Mouse (Mus musculus) midbrain, embryonic 15.5 days (tissue): ENCODE results near the gene Mmp1b. TPM values are rescaled to one million over a fixed set of nuclear protein-coding genes. Genes with fewer than 3 reads are reported as not detected.
"Not testable (repeated sequence)": the region's sequence is repeated elsewhere in the genome, so short reads cannot be mapped to it uniquely, and the experiment has no call there.

Experiments used
- ATAC-seq: fragments of 200-750 bp; cut with Nextera tagmentation; replicated peaks from 2 replicates; pipeline ENCODE4 v1.8.0; 2017; ENCODE audit warnings: moderate TSS enrichment
- H3K27ac ChIP-seq: fragments of 300-500 bp; sonication (generic); 2 replicates; pipeline ENCODE4 v1.5.1; 2015; ENCODE audit warnings: mild to moderate bottlenecking, inconsistent platforms
- H3K27me3 ChIP-seq: fragments of 300-500 bp; sonication (generic); replicated peaks from 2 replicates; pipeline ENCODE4 v1.6.1; 2015; ENCODE audit warnings: inconsistent platforms
- H3K36me3 ChIP-seq: fragments of 300-500 bp; sonication (generic); replicated peaks from 2 replicates; pipeline ENCODE4 v1.6.1; 2015; ENCODE audit warnings: inconsistent platforms
- H3K4me1 ChIP-seq: fragments of 300-500 bp; sonication (generic); 2 replicates; pipeline ENCODE4 v1.6.1; 2015; ENCODE audit warnings: inconsistent platforms
- H3K4me2 ChIP-seq: fragments of 300-500 bp; sonication (generic); 2 replicates; pipeline ENCODE4 v1.6.1; 2015; ENCODE audit warnings: inconsistent platforms, mild to moderate bottlenecking, moderate library complexity
- H3K4me3 ChIP-seq: fragments of 300-500 bp; sonication (generic); 2 replicates; pipeline ENCODE4 v1.5.1; 2015; ENCODE audit warnings: mild to moderate bottlenecking, inconsistent platforms
- H3K9ac ChIP-seq: fragments of 300-500 bp; sonication (generic); 2 replicates; pipeline ENCODE4 v1.6.1; 2015; ENCODE audit warnings: mild to moderate bottlenecking, inconsistent platforms
- H3K9me3 ChIP-seq: fragments of 300-500 bp; sonication (generic); 2 replicates; pipeline ENCODE4 v1.6.1; 2016; ENCODE audit warnings: inconsistent platforms
- WGBS: fragments of 180-500 bp; shearing (Covaris S2); methylation state at CpG from one replicate; pipeline ENCODE4 v1.1.7; 2015; ENCODE audit warnings: mixed read lengths; 5-methylcytosine and 5-hydroxymethylcytosine counted together
- polyA plus RNA-seq: library from polyadenylated mRNA; unstranded; fragments of >200 nt; fragmentation: Nextera tagmentation; extraction: Ambion mirVana; gene quantifications from 2 replicates; pipeline ENCODE4 v1.2.1, GENCODE M21; 2015

The Mmp1b gene
- polyA plus RNA-seq: not detected in 2 replicates

- no peaks in the 10 kb centered on the region for H3K4me1 ChIP-seq
Measured at GRCm38 (mm10) chr9:7387947-7388346, at the start of gene Mmp1b. Gene Mmp1b, minus strand, starts transcription at chr9:7388047.

GRCm38 (mm10) chr9:7396556-7396955, 8.7 kb upstream of the Mmp1b start:
- H3K27me3 ChIP-seq, H3K9me3 ChIP-seq, ATAC-seq, H3K4me1 ChIP-seq, H3K4me2 ChIP-seq, H3K27ac ChIP-seq, H3K4me3 ChIP-seq, H3K36me3 ChIP-seq, H3K9ac ChIP-seq: not testable (repeated sequence)
- WGBS: 82% methylated on average over 8 of the region's 8 CpGs

More at GRCm38 (mm10) chr9:7387947-7388346, at the start of gene Mmp1b:
- Histone ChIP-seq H3K36me3 (no peaks in the 10 kb centered on the region), H3K4me3 (no peak within 1 kb of the TSS), H3K27ac (no peak within 1 kb of the TSS), H3K27me3 (no peaks in the 10 kb centered on the region), H3K4me2 (no peak within 1 kb of the TSS), H3K9ac (no peak within 1 kb of the TSS), H3K9me3 (no peaks in the 10 kb centered on the region)
- no peak for ATAC-seq

DNA sequence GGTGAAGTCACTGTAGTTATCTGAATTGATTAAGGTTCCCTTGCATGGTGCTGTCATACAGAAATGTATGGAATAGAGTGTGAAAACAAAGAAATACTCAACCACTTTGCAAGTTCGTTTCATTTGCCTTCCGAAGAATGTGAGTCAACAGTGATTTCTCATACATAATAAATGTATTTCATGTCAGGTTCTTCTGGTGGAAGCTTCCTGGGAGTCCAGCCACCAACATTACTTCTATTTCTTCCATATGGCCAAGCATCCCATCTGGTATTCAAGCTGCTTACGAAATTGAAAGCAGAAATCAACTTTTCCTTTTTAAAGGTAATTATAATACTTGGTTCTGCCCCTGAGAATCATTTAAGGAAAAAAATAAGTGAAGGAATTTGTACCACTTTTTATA, 33.3 kb downstream of the Mmp1b start:
- Histone ChIP-seq H3K27me3 (no peaks in the 10 kb centered on the region), H3K4me1 (no peaks in the 10 kb centered on the region), H3K9me3 (no peaks in the 10 kb centered on the region), H3K4me3 (no peak overlapping the region), H3K36me3 (no peaks in the 10 kb centered on the region), H3K4me2 (no peak overlapping the region), H3K27ac (no peak overlapping the region), H3K9ac (no peak overlapping the region)
- WGBS: 85% methylated on average over 3 of the region's 3 CpGs
- no peak for ATAC-seq

GRCm38 (mm10) chr9:7345513-7345912, 42.3 kb downstream of the Mmp1b start:
- Histone ChIP-seq H3K27ac (no peak overlapping the region), H3K4me3 (no peak overlapping the region), H3K27me3 (no peaks in the 10 kb centered on the region), H3K36me3 (no peaks in the 10 kb centered on the region), H3K4me2 (no peak overlapping the region), H3K9me3 (no peaks in the 10 kb centered on the region), H3K4me1 (no peaks in the 10 kb centered on the region), H3K9ac (no peak overlapping the region)
- 92% methylated on average over 2 of the region's 2 CpGs for WGBS
- ATAC-seq: no peak

DNA sequence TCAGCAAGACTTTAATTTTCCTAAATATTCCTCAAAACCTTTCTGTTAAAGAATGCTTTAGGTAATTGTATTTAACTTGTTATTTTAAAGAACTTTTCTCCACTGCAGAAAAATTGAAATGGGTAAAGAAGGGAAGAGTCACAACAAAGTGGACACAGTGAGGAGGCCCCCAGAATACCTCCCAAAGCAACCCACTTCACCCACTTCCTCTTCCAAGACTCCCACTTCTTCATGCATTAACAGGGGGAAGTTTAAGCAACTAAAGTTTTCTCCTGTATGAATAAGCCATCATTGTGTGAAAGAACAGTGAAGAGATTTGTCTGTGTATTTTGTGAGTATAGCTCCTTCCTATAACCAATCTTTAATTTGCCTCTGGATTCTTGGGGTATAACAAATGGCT, 43.7 kb downstream of the Mmp1b start, which contains the start of gene Mmp12:
Mmp12 (plus strand) TSS at position 275 of the 400 bp plus-strand sequence.
- no peak within 1 kb of the TSS for H3K27ac ChIP-seq
- ATAC-seq: no peak
- no peaks in the 10 kb centered on the region for H3K9me3 ChIP-seq
- no peaks in the 10 kb centered on the region for H3K27me3 ChIP-seq
- no peak within 1 kb of the TSS for H3K9ac ChIP-seq
- no peak within 1 kb of the TSS for H3K4me3 ChIP-seq
- no peaks in the 10 kb centered on the region for H3K36me3 ChIP-seq
- no peaks in the 10 kb centered on the region for H3K4me1 ChIP-seq
- H3K4me2 ChIP-seq: no peak within 1 kb of the TSS

GRCm38 (mm10) chr9:7336740-7337483, 50.9 kb downstream of the Mmp1b start:
- Histone ChIP-seq H3K27me3 (no peaks in the 10 kb centered on the region), H3K27ac (no peak overlapping the region)
- no peak for ATAC-seq

DNA sequence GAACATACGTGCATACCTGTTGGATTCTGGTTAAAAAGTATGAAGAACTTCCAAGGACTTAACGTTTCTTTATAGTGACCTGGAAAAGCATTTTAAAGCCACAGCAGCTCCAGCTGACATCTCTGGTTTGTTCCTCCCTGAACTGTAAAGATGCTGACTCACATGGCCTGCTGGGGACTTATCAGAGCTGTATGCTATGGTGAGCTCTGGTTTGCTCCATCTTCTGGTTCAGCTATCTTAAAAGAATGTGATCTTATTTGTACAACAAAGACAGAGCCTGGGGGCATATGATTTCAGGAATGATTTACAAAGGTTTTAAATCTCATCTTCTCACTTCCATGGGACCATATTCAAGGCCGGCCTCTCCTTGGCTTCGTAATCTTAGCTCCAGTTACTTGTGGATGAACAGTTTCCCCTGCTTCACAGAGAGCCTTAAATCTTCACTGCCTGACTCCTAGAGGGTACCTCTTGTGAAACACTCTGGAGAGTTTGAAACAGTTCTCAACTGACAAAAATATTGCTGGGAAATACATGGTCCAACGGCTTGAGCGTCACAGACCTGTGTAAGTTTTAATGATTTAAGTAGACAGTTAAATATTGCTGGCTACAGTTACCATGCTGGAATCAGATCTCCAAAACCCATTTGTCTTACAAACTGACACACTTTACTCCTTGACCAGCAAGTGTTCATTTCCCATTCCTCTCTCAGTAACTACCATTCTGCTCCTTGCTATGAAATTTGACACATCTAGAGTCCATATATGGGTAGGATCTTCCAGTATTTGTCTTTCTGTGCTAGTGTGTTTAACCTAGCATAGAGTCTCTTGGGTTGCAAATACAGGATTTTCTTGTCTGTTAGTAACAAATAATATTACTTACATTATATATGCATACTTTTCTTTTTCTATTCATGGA, 51.8 kb downstream of the Mmp1b start:
- no peaks in the 10 kb centered on the region for H3K9me3 ChIP-seq
- H3K4me3 ChIP-seq: no peak overlapping the region
- no peaks in the 10 kb centered on the region for H3K4me1 ChIP-seq
- H3K27ac ChIP-seq: no peak overlapping the region
- ATAC-seq: no peak
- no peak overlapping the region for H3K9ac ChIP-seq
- no peaks in the 10 kb centered on the region for H3K36me3 ChIP-seq
- 89% methylated on average over 5 of the region's 6 CpGs for WGBS
- H3K27me3 ChIP-seq: no peaks in the 10 kb centered on the region
- no peak overlapping the region for H3K4me2 ChIP-seq

More at GRCm38 (mm10) chr9:7336740-7337483, 50.9 kb downstream of the Mmp1b start:
- no peaks in the 10 kb centered on the region for H3K4me1 ChIP-seq
- H3K36me3 ChIP-seq: no peaks in the 10 kb centered on the region
- no peak overlapping the region for H3K9ac ChIP-seq
- no peaks in the 10 kb centered on the region for H3K9me3 ChIP-seq
- no peak overlapping the region for H3K4me2 ChIP-seq
- H3K4me3 ChIP-seq: no peak overlapping the region

- Histone ChIP-seq H3K4me1 (no peaks in the 10 kb centered on the region), H3K27ac (no peak overlapping the region), H3K36me3 (no peaks in the 10 kb centered on the region), H3K4me3 (no peak overlapping the region), H3K9ac (no peak overlapping the region), H3K27me3 (no peaks in the 10 kb centered on the region), H3K9me3 (no peaks in the 10 kb centered on the region), H3K4me2 (no peak overlapping the region)
- no peak for ATAC-seq
Measured at GRCm38 (mm10) chr9:7331847-7332246, 56.0 kb downstream of the Mmp1b start.

Other genes with a start within 250 kb of the Mmp1b start
- gene Dync2h1, start 203.6 kb downstream of the Mmp1b start, polyA plus RNA-seq: 21.7 and 23.5 TPM in 2 replicates
- 92.4 and 100 TPM in 2 replicates for gene Dcun1d5, start 203.5 kb downstream of the Mmp1b start, polyA plus RNA-seq
- gene Mmp13, start 115.5 kb downstream of the Mmp1b start, polyA plus RNA-seq: 0.10 TPM in 1 of 2 replicates, not detected in the other
- not detected in 2 replicates for gene Mmp12, start 43.7 kb downstream of the Mmp1b start, polyA plus RNA-seq
- not detected in 2 replicates for gene Mmp3, start 57.8 kb upstream of the Mmp1b start, polyA plus RNA-seq
- gene Mmp10, start 114.3 kb upstream of the Mmp1b start, polyA plus RNA-seq: not detected in 2 replicates
- gene Mmp8, start 170.4 kb upstream of the Mmp1b start, polyA plus RNA-seq: 0.10 TPM in 1 of 2 replicates, not detected in the other
- not detected in 2 replicates for gene Mmp27, start 183.3 kb upstream of the Mmp1b start, polyA plus RNA-seq
- gene Mmp20, start 240.2 kb upstream of the Mmp1b start, polyA plus RNA-seq: not detected in 2 replicates